Mouse (Mus musculus) liver, embryonic 14 days (tissue): ENCODE measurements around the gene Hs3st4. TPM values are rescaled to one million over a fixed set of nuclear protein-coding genes. Genes with fewer than 3 reads are reported as not detected.

ENCODE experiments used
- polyA plus RNA-seq: library from polyadenylated mRNA; depleted of rRNA; stranded (reverse); fragments of >200 nt; gene quantifications from 2 replicates; pipeline ENCODE4 v1.2.3, GENCODE M21; 2012; rRNA removed

Gene Hs3st4
- not detected in 2 replicates for polyA plus RNA-seq

DNA sequence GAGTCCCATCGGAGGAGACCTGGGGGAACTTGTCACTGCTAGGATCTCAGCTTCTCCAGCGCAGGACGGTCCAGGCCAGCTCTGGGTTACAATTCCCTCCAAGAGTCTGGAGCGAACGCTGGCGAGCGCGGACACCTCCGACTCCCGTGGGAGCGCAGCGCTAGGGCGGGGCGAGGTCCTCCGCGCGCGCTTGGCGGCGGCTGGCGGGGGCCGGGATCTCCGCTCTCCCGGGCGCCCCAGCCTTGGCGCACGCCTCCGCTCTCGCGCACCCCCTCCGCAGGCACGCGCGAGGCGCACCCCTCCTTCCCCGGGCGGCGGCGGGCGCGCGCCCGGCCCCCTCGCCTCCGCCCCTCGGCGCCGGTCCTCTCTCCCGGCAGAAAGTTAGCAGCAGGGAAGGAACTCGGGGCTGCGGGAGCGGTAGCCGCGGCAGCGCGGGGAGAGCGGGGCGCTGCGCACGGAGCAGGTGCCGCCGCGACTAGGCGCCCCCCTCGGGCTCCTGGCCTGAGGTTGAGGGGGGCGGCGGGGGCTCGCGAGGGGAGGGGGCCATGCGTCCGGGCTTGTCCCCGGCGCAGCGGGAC, at the start of gene Hs3st4:
Hs3st4 (plus strand) TSS at position 409 of the 578 bp plus-strand sequence.

